Mouse (Mus musculus) midbrain, postnatal 0 days (tissue): Measurements from ENCODE around the gene Olfr1346. TPM values are rescaled to one million over a fixed set of nuclear protein-coding genes. Genes with fewer than 3 reads are reported as not detected.
"Not testable (repeated sequence)": the region's sequence is repeated elsewhere in the genome, so short reads cannot be mapped to it uniquely, and the experiment has no call there.

Experiments used
- ATAC-seq: fragments of 200-750 bp; cut with Nextera tagmentation; 2 replicates; pipeline ENCODE4 v1.8.0; 2017; ENCODE audit warnings: moderate number of reproducible peaks, mild to moderate bottlenecking, moderate TSS enrichment, moderate library complexity; ENCODE audit not compliant: low FRiP score
- DNase-seq: peaks from one replicate; pipeline ENCODE4 v3.0.0-alpha.2; 2015; ENCODE audit warnings: low spot score
- H3K27ac ChIP-seq: fragments of 300-500 bp; sonication (generic); 2 replicates; pipeline ENCODE4 v1.5.1; 2014; ENCODE audit warnings: low read depth, mild to moderate bottlenecking, low read length, mixed read lengths
- H3K27me3 ChIP-seq: fragments of 300-500 bp; sonication (generic); 2 replicates; pipeline ENCODE4 v1.6.1; 2014; ENCODE audit warnings: low read length, control low read depth, mixed read lengths; ENCODE audit not compliant: insufficient read depth
- H3K36me3 ChIP-seq: fragments of 300-500 bp; sonication (generic); 2 replicates; pipeline ENCODE4 v1.6.1; 2014; ENCODE audit warnings: low read length, control low read depth, mixed read lengths; ENCODE audit not compliant: insufficient read depth
- H3K4me1 ChIP-seq: fragments of 300-500 bp; sonication (generic); 2 replicates; pipeline ENCODE4 v1.6.1; 2014; ENCODE audit warnings: mild to moderate bottlenecking, control low read depth, antibody characterized with exemption, low read length, mixed read lengths; ENCODE audit not compliant: insufficient read depth
- H3K4me2 ChIP-seq: fragments of 300-500 bp; sonication (generic); 2 replicates; pipeline ENCODE4 v1.6.1; 2014; ENCODE audit warnings: low read depth, mild to moderate bottlenecking, low read length, mixed read lengths; ENCODE audit not compliant: poor library complexity, severe bottlenecking
- H3K4me3 ChIP-seq: fragments of 300-500 bp; sonication (generic); 2 replicates; pipeline ENCODE4 v1.5.1; 2014; ENCODE audit warnings: low read depth, mild to moderate bottlenecking, low read length, moderate library complexity
- H3K9ac ChIP-seq: fragments of 300-500 bp; sonication (generic); replicated peaks from 2 replicates; pipeline ENCODE4 v1.6.1; 2014; ENCODE audit warnings: mild to moderate bottlenecking, low read length, moderate library complexity, mixed read lengths; ENCODE audit not compliant: poor library complexity, severe bottlenecking
- H3K9me3 ChIP-seq: fragments of 300-500 bp; sonication (generic); 2 replicates; pipeline ENCODE4 v1.6.1; 2016; ENCODE audit warnings: low read length, control low read depth
- CTCF ChIP-seq: IDR thresholded peaks from 2 replicates; pipeline ENCODE4 v1.5.1; 2016; ENCODE audit warnings: antibody characterized with exemption, mild to moderate bottlenecking
- WGBS: fragments of 180-500 bp; shearing (Covaris S2); extraction: QIAGEN DNeasy Blood & Tissue Kit; methylation state at CpG from one replicate; pipeline ENCODE4 v1.1.7; 2014; 5-methylcytosine and 5-hydroxymethylcytosine counted together
- polyA plus RNA-seq: library from polyadenylated mRNA; unstranded; fragments of >200 nt; fragmentation: Nextera tagmentation; extraction: Ambion mirVana; gene quantifications from 2 replicates; pipeline ENCODE4 v1.2.1, GENCODE M21; 2015
- total RNA-seq: library from RNA; depleted of rRNA; stranded (reverse); fragments of >200 nt; gene quantifications from 2 replicates; pipeline ENCODE4 v1.2.3, GENCODE M21; 2014

Olfr1346 gene
- total and polyA plus RNA-seq, 2 experiments from 2014 or later, result not detected

GRCm38 (mm10) chr7:6447771-6448170 is 19.1 kb upstream of the Olfr1346 start:
- Histone ChIP-seq H3K4me3 (no peak overlapping the region), H3K9me3 (no peaks in the 10 kb centered on the region), H3K27me3 (no peaks in the 10 kb centered on the region), H3K36me3 (no peaks in the 10 kb centered on the region), H3K9ac (no peak overlapping the region), H3K27ac (no peak overlapping the region), H3K4me2 (no peak overlapping the region), H3K4me1 (no peaks in the 10 kb centered on the region)
- ATAC-seq, result no peak
- TF ChIP-seq CTCF, result no peak
- no peak for DNase-seq
- 91% methylated on average over 5 of the region's 5 CpGs for WGBS

- H3K4me2 ChIP-seq, result no peak within 1 kb of the TSS
Observed at GRCm38 (mm10) chr7:6455868-6456267, 11.0 kb upstream of the Olfr1346 start, which contains the start of gene Olfr1336. Gene Olfr1336 (plus strand): TSS chr7:6456168.

GRCm38 (mm10) chr7:6456399-6456798 is 10.5 kb upstream of the Olfr1346 start:
- H3K27me3 ChIP-seq, result no peaks in the 10 kb centered on the region
- no peak for ATAC-seq
- no peaks in the 10 kb centered on the region for H3K4me1 ChIP-seq
- TF ChIP-seq CTCF, result no peak
- 51% methylated on average over 3 of the region's 3 CpGs for WGBS
- no peak overlapping the region for H3K9ac ChIP-seq
- H3K27ac ChIP-seq, result no peak overlapping the region
- H3K4me2 ChIP-seq, result no peak overlapping the region
- H3K4me3 ChIP-seq, result no peak overlapping the region
- no peaks in the 10 kb centered on the region for H3K9me3 ChIP-seq
- H3K36me3 ChIP-seq, result no peaks in the 10 kb centered on the region
- no peak for DNase-seq

More at GRCm38 (mm10) chr7:6455868-6456267, 11.0 kb upstream of the Olfr1346 start, which contains the start of gene Olfr1336:
- no peaks in the 10 kb centered on the region for H3K9me3 ChIP-seq
- no peak for TF ChIP-seq CTCF
- no peaks in the 10 kb centered on the region for H3K36me3 ChIP-seq
- no peaks in the 10 kb centered on the region for H3K27me3 ChIP-seq
- no peaks in the 10 kb centered on the region for H3K4me1 ChIP-seq
- H3K27ac ChIP-seq, result no peak within 1 kb of the TSS
- H3K4me3 ChIP-seq, result no peak within 1 kb of the TSS
- DNase-seq (no peak), ATAC-seq (no peak)
- H3K9ac ChIP-seq, result no peak within 1 kb of the TSS

GRCm38 (mm10) chr7:6477633-6478032 is 10.7 kb downstream of the Olfr1346 start:
- WGBS, result 82% methylated on average over 2 of the region's 2 CpGs
- H3K4me3 ChIP-seq, H3K4me1 ChIP-seq, H3K27ac ChIP-seq, H3K9me3 ChIP-seq, H3K36me3 ChIP-seq, H3K4me2 ChIP-seq, DNase-seq, H3K27me3 ChIP-seq, ATAC-seq, H3K9ac ChIP-seq: not testable (repeated sequence)

GRCm38 (mm10) chr7:6486841-6487240 is 19.9 kb downstream of the Olfr1346 start, which contains the start of gene Olfr5:
Gene Olfr5 (minus strand): TSS chr7:6486941.
- no peaks in the 10 kb centered on the region for H3K4me1 ChIP-seq
- H3K9ac ChIP-seq, result no peak within 1 kb of the TSS
- H3K36me3 ChIP-seq, result no peaks in the 10 kb centered on the region
- H3K4me3 ChIP-seq, result no peak within 1 kb of the TSS
- no peak within 1 kb of the TSS for H3K27ac ChIP-seq
- 27% methylated on average over 2 of the region's 2 CpGs for WGBS
- ATAC-seq, result no peak
- H3K9me3 ChIP-seq, result 0 out of 2 replicates have a peak, but pooled peaks cover 3% of the 10 kb centered on the region
- no peak within 1 kb of the TSS for H3K4me2 ChIP-seq
- DNase-seq, result no peak
- TF ChIP-seq CTCF, result no peak
- H3K27me3 ChIP-seq, result no peaks in the 10 kb centered on the region

- Histone ChIP-seq H3K9me3 (no peaks in the 10 kb centered on the region), H3K4me3 (no peak within 1 kb of the TSS), H3K27me3 (no peaks in the 10 kb centered on the region), H3K36me3 (no peaks in the 10 kb centered on the region), H3K4me1 (no peaks in the 10 kb centered on the region), H3K9ac (no peak within 1 kb of the TSS), H3K27ac (no peak within 1 kb of the TSS), H3K4me2 (no peak within 1 kb of the TSS)
- no peak for ATAC-seq
- WGBS, result 54% methylated on average over 1 of the region's 1 CpGs
- no peak for DNase-seq
- no peak for TF ChIP-seq CTCF
Observed at GRCm38 (mm10) chr7:6499655-6500054, 32.8 kb downstream of the Olfr1346 start, which contains the start of gene Olfr1347. Gene Olfr1347 (minus strand): TSS chr7:6499755.
